In genomic region chr8:84416915-84417314, GRCm38 (mm10) we compare ENCODE assay signal across 12 mouse cellular contexts. TPM values are rescaled to one million over a fixed set of nuclear protein-coding genes. Genes with fewer than 3 reads are reported as not detected.
A peak's percentile ranks its signal among the peaks of the same experiment; 100 is the strongest.
DNase-seq lines count a peak whose midpoint lies in the region; ATAC-seq and TF ChIP-seq lines count a peak whose summit lies in the region.
"Had no signal": no experiment of that assay in that cellular context is flagged by ENCODE, and none has a peak within 500 bp of the region (broad histone marks: within the 10 kb centered on the region; RNA-seq: fewer than 3 reads in every experiment).

No protein-coding gene starts in this region.

- intact Hi-C loops in heart, postnatal 25 days (cut with DNase I) = no loop called here

- H3K27ac ChIP-seq in layer of hippocampus, adult 2 months = peak overlapping the region; percentile 93
- H3K27ac ChIP-seq in hindbrain, embryonic 11.5 days (ENCODE audit: low read depth, low read length) = no peak overlapping the region
- no peak overlapping the region for H3K27ac ChIP-seq in midbrain, embryonic 16.5 days (ENCODE audit: low read length)

- H3K9me3 ChIP-seq in hindbrain, embryonic 11.5 days (ENCODE audit: control insufficient read depth, low read length) = no peaks in the 10 kb centered on the region
- H3K9me3 ChIP-seq in midbrain, embryonic 16.5 days (replicated peaks; ENCODE audit: control insufficient read depth, low read length, poor library complexity, severe bottlenecking) = no peaks in the 10 kb centered on the region

- ATAC-seq in hindbrain, embryonic 11.5 days (ENCODE audit: low FRiP score) = no peak
- no peak for ATAC-seq in midbrain, embryonic 16.5 days

- peak overlapping the region; percentile 80 for H3K4me3 ChIP-seq in layer of hippocampus, adult 2 months
- H3K4me3 ChIP-seq in hindbrain, embryonic 11.5 days (ENCODE audit: low read depth, low read length) = no peak overlapping the region; the same call in 1 of the 2 replicates
- H3K4me3 ChIP-seq in midbrain, embryonic 16.5 days (ENCODE audit: low read depth, low read length) = peak overlapping the region; percentile 67

- H3K4me1 ChIP-seq in hindbrain, embryonic 11.5 days (replicated peaks; ENCODE audit: control insufficient read depth, insufficient read depth, low read length) = no peaks in the 10 kb centered on the region
- peaks cover 22% of the 10 kb centered on the region for H3K4me1 ChIP-seq in midbrain, embryonic 16.5 days (ENCODE audit: control insufficient read depth, insufficient read depth, low read length)

- peak overlapping the region; percentile 8; the same call in 1 of the 2 replicates for H3K9ac ChIP-seq in hindbrain, embryonic 11.5 days (ENCODE audit: low read depth, low read length)
- peak overlapping the region; percentile 93 for H3K9ac ChIP-seq in midbrain, embryonic 16.5 days (ENCODE audit: low read depth, low read length)

- DNase-seq in layer of hippocampus, adult 2 months (ENCODE audit: low spot score in 2 of 2) = no peak
- DNase-seq in layer of hippocampus, adult 9-11 months = no peak
- peak; percentile 65 to 66 for DNase-seq in cerebellum, postnatal 36 days
- DNase-seq in hindbrain, embryonic 11.5 days (ENCODE audit: low spot score) = no peak
- no peak for DNase-seq in urinary bladder, postnatal 14 days (ENCODE audit: low spot score)
- no peak for DNase-seq in heart, postnatal 25 days (ENCODE audit: low spot score)
- DNase-seq in ovary, postnatal 36 days (ENCODE audit: low spot score) = no peak
- DNase-seq: B cell, adult 2 months; kidney, adult 8-10 months; lung, adult 18-20 months had no signal

- H3K4me2 ChIP-seq in hindbrain, embryonic 11.5 days (replicated peaks; ENCODE audit: low read depth, low read length) = peak overlapping the region; percentile 90
- H3K4me2 ChIP-seq in midbrain, embryonic 16.5 days (ENCODE audit: low read length) = peak overlapping the region; percentile 61

- no peaks in the 10 kb centered on the region for H3K36me3 ChIP-seq in hindbrain, embryonic 11.5 days (ENCODE audit: control insufficient read depth, insufficient read depth, low read length)
- peaks cover 4% of the 10 kb centered on the region; the same call in 1 of the 2 replicates for H3K36me3 ChIP-seq in midbrain, embryonic 16.5 days (ENCODE audit: control insufficient read depth, insufficient read depth, low read length)

- H3K27me3 ChIP-seq in hindbrain, embryonic 11.5 days (ENCODE audit: control insufficient read depth, insufficient read depth, low read length) = peaks cover 7% of the 10 kb centered on the region; the same call in 1 of the 2 replicates
- H3K27me3 ChIP-seq in midbrain, embryonic 16.5 days (ENCODE audit: control insufficient read depth, insufficient read depth, low read depth, low read length) = no peaks in the 10 kb centered on the region

- 0 out of 2 replicates have a peak, but pooled peaks have one; percentile 3 for TF ChIP-seq CTCF in layer of hippocampus, adult 2 months (conservative IDR thresholded peaks at IDR 0.05)

- WGBS in hindbrain, embryonic 11.5 days = 76% methylated on average over 6 of the region's 6 CpGs
- 70% methylated on average over 6 of the region's 6 CpGs for WGBS in midbrain, embryonic 16.5 days

RNA-seq across cellular contexts. Expression of gene Cacna1a, which starts 28.7 kb away (rescaled TPM):
- 100 to 1,000 TPM; 207 to 219 TPM for total RNA-seq in layer of hippocampus, adult 2 months (2021)
- 5.2 and 10.4 TPM in 2 replicates for polyA plus RNA-seq in hindbrain, embryonic 11.5 days (2014; fragmentation: Nextera tagmentation; extraction: Ambion mirVana)
- 19.9 and 20.0 TPM in 2 replicates for polyA plus RNA-seq in midbrain, embryonic 16.5 days (2015; fragmentation: Nextera tagmentation; extraction: Ambion mirVana)
- total RNA-seq in heart, postnatal 25 days (2021) = 1 to 10 TPM; 2.5 to 3.2 TPM
- total RNA-seq: monocyte, adult 5-6 weeks had no signal

Comparison
In these comparisons a context has a peak if more than half of its experiments do, and no peak if none do; other contexts are left out.
1. DNase-seq: peak in cerebellum, postnatal 36 days (2 of 2); none in layer of hippocampus, adult 2 months (0 of 2), layer of hippocampus, adult 9-11 months (single experiment), hindbrain, embryonic 11.5 days (single experiment), urinary bladder, postnatal 14 days (single experiment), heart, postnatal 25 days (single experiment) and ovary, postnatal 36 days (single experiment).
2. RNA of gene Cacna1a, which starts 28.7 kb away (total RNA-seq): 207 to 219 TPM in layer of hippocampus, adult 2 months; 2.5 to 3.2 TPM in heart, postnatal 25 days; every median in the first group is over 10 times any median in the second.